Mouse (Mus musculus): ENCODE measurements around the gene Bin2. TPM values are rescaled to one million over a fixed set of nuclear protein-coding genes. Genes with fewer than 3 reads are reported as not detected.

The Bin2 gene
- polyA plus RNA-seq, 1 experiment from 2014 or later = 1.3 TPM

- Histone ChIP-seq H3K9me3 (no peaks in the 10 kb centered on the region), H3K27ac (no peak overlapping the region), H3K36me3 (no peaks in the 10 kb centered on the region), H3K9ac (replicated peaks) (no peak overlapping the region), H3K27me3 (peaks cover 3% of the 10 kb centered on the region; the same call in 1 of the 2 replicates), H3K4me2 (replicated peaks) (no peak overlapping the region), H3K4me3 (replicated peaks) (no peak overlapping the region), H3K4me1 (replicated peaks) (peaks cover 6% of the 10 kb centered on the region; the same call in 1 of the 2 replicates)
- WGBS = 83% methylated on average over 5 of the region's 5 CpGs
- ATAC-seq = no peak
These were observed 31.1 kb upstream of the Bin2 start for GRCm38 (mm10) chr15:100700424-100700823.

- H3K27ac ChIP-seq = no peak overlapping the region
- ATAC-seq = no peak
- WGBS = 79% methylated on average over 6 of the region's 6 CpGs
- H3K4me2 ChIP-seq (replicated peaks) = no peak overlapping the region
- H3K9ac ChIP-seq (replicated peaks) = no peak overlapping the region
- H3K36me3 ChIP-seq = no peaks in the 10 kb centered on the region
- H3K27me3 ChIP-seq = peaks cover 2% of the 10 kb centered on the region; the same call in 1 of the 2 replicates
- no peak overlapping the region for H3K4me3 ChIP-seq (replicated peaks)
- H3K9me3 ChIP-seq = no peaks in the 10 kb centered on the region
- peaks cover 6% of the 10 kb centered on the region; the same call in 1 of the 2 replicates for H3K4me1 ChIP-seq (replicated peaks)
These were observed 30.0 kb upstream of the Bin2 start for GRCm38 (mm10) chr15:100699386-100699785.

GRCm38 (mm10) chr15:100698078-100698477 lies 28.7 kb upstream of the Bin2 start:
- Histone ChIP-seq H3K4me1 (replicated peaks) (no peaks in the 10 kb centered on the region), H3K9me3 (no peaks in the 10 kb centered on the region), H3K4me3 (replicated peaks) (no peak overlapping the region), H3K9ac (replicated peaks) (no peak overlapping the region), H3K27ac (no peak overlapping the region), H3K27me3 (no peaks in the 10 kb centered on the region), H3K4me2 (replicated peaks) (no peak overlapping the region), H3K36me3 (no peaks in the 10 kb centered on the region)
- no peak for ATAC-seq
- WGBS = 89% methylated on average over 10 of the region's 10 CpGs

- Histone ChIP-seq H3K4me3 (replicated peaks) (no peak overlapping the region), H3K36me3 (no peaks in the 10 kb centered on the region), H3K4me1 (replicated peaks) (no peaks in the 10 kb centered on the region), H3K9me3 (peaks cover 9% of the 10 kb centered on the region; the same call in 1 of the 2 replicates), H3K27ac (no peak overlapping the region), H3K27me3 (no peaks in the 10 kb centered on the region), H3K9ac (replicated peaks) (no peak overlapping the region), H3K4me2 (replicated peaks) (no peak overlapping the region)
- ATAC-seq = no peak
- 91% methylated on average over 9 of the region's 9 CpGs for WGBS
These were observed 25.1 kb upstream of the Bin2 start for GRCm38 (mm10) chr15:100694406-100694805.

GRCm38 (mm10) chr15:100691990-100692389 lies 22.6 kb upstream of the Bin2 start:
- Histone ChIP-seq H3K27me3 (no peaks in the 10 kb centered on the region), H3K4me3 (replicated peaks) (no peak overlapping the region), H3K9ac (replicated peaks) (no peak overlapping the region), H3K4me1 (replicated peaks) (no peaks in the 10 kb centered on the region), H3K9me3 (peaks cover 9% of the 10 kb centered on the region; the same call in 1 of the 2 replicates), H3K36me3 (no peaks in the 10 kb centered on the region), H3K4me2 (replicated peaks) (no peak overlapping the region), H3K27ac (no peak overlapping the region)
- no peak for ATAC-seq
- 74% methylated on average over 3 of the region's 3 CpGs for WGBS

GRCm38 (mm10) chr15:100687430-100687971 lies 18.1 kb upstream of the Bin2 start, which contains the start of gene Cela1:
TSS of gene Cela1 (minus strand) at chr15:100687921.
- Histone ChIP-seq H3K4me2 (replicated peaks) (no peak within 1 kb of the TSS), H3K27ac (no peak within 1 kb of the TSS), H3K9ac (replicated peaks) (no peak within 1 kb of the TSS), H3K36me3 (no peaks in the 10 kb centered on the region), H3K4me1 (replicated peaks) (no peaks in the 10 kb centered on the region), H3K9me3 (peaks cover 9% of the 10 kb centered on the region; the same call in 1 of the 2 replicates), H3K4me3 (replicated peaks) (no peak within 1 kb of the TSS), H3K27me3 (no peaks in the 10 kb centered on the region)
- WGBS = 83% methylated on average over 8 of the region's 8 CpGs
- no peak for ATAC-seq

- Histone ChIP-seq H3K9ac (replicated peaks) (no peak overlapping the region), H3K4me1 (replicated peaks) (no peaks in the 10 kb centered on the region), H3K9me3 (peaks cover 9% of the 10 kb centered on the region; the same call in 1 of the 2 replicates), H3K36me3 (no peaks in the 10 kb centered on the region), H3K4me3 (replicated peaks) (no peak overlapping the region), H3K27ac (no peak overlapping the region), H3K4me2 (replicated peaks) (no peak overlapping the region), H3K27me3 (no peaks in the 10 kb centered on the region)
- ATAC-seq = no peak
- 65% methylated on average over 12 of the region's 12 CpGs for WGBS
These were observed 17.6 kb upstream of the Bin2 start for GRCm38 (mm10) chr15:100686989-100687388.

GRCm38 (mm10) chr15:100686434-100686833 lies 17.1 kb upstream of the Bin2 start:
- Histone ChIP-seq H3K9ac (replicated peaks) (no peak overlapping the region), H3K27me3 (no peaks in the 10 kb centered on the region), H3K4me3 (replicated peaks) (no peak overlapping the region), H3K36me3 (no peaks in the 10 kb centered on the region), H3K4me1 (replicated peaks) (no peaks in the 10 kb centered on the region), H3K9me3 (peaks cover 9% of the 10 kb centered on the region; the same call in 1 of the 2 replicates), H3K27ac (no peak overlapping the region), H3K4me2 (replicated peaks) (no peak overlapping the region)
- no peak for ATAC-seq
- 84% methylated on average over 6 of the region's 6 CpGs for WGBS

GRCm38 (mm10) chr15:100685849-100686248 lies 16.5 kb upstream of the Bin2 start:
- H3K4me1 ChIP-seq (replicated peaks) = no peaks in the 10 kb centered on the region
- H3K4me3 ChIP-seq (replicated peaks) = no peak overlapping the region
- H3K36me3 ChIP-seq = no peaks in the 10 kb centered on the region
- no peak overlapping the region for H3K9ac ChIP-seq (replicated peaks)
- no peak for ATAC-seq
- no peak overlapping the region for H3K4me2 ChIP-seq (replicated peaks)
- no peak overlapping the region for H3K27ac ChIP-seq
- peaks cover 9% of the 10 kb centered on the region; the same call in 1 of the 2 replicates for H3K9me3 ChIP-seq
- no peaks in the 10 kb centered on the region for H3K27me3 ChIP-seq
- WGBS = 90% methylated on average over 8 of the region's 8 CpGs

GRCm38 (mm10) chr15:100685255-100685654 lies 15.9 kb upstream of the Bin2 start:
- no peak overlapping the region for H3K4me2 ChIP-seq (replicated peaks)
- no peak overlapping the region for H3K27ac ChIP-seq
- H3K36me3 ChIP-seq = no peaks in the 10 kb centered on the region
- 27% methylated on average over 13 of the region's 13 CpGs for WGBS
- H3K9ac ChIP-seq (replicated peaks) = no peak overlapping the region
- no peaks in the 10 kb centered on the region for H3K27me3 ChIP-seq
- H3K4me3 ChIP-seq (replicated peaks) = no peak overlapping the region
- H3K9me3 ChIP-seq = peaks cover 3% of the 10 kb centered on the region; the same call in 1 of the 2 replicates
- ATAC-seq = no peak
- H3K4me1 ChIP-seq (replicated peaks) = no peaks in the 10 kb centered on the region

GRCm38 (mm10) chr15:100684450-100684849 lies 15.1 kb upstream of the Bin2 start:
- WGBS = 75% methylated on average over 10 of the region's 10 CpGs
- Histone ChIP-seq H3K4me2 (replicated peaks) (no peak overlapping the region), H3K4me1 (replicated peaks) (no peaks in the 10 kb centered on the region), H3K27ac (no peak overlapping the region), H3K4me3 (replicated peaks) (no peak overlapping the region), H3K36me3 (no peaks in the 10 kb centered on the region), H3K9ac (replicated peaks) (no peak overlapping the region), H3K9me3 (no peaks in the 10 kb centered on the region), H3K27me3 (no peaks in the 10 kb centered on the region)
- ATAC-seq = no peak

- H3K9ac ChIP-seq (replicated peaks) = no peak overlapping the region
- no peak overlapping the region for H3K27ac ChIP-seq
- WGBS = 46% methylated on average over 2 of the region's 2 CpGs
- ATAC-seq = 0 out of 2 replicates have a peak, but pooled peaks have one; percentile 48
- no peak overlapping the region for H3K4me3 ChIP-seq (replicated peaks)
- H3K4me1 ChIP-seq (replicated peaks) = no peaks in the 10 kb centered on the region
- H3K9me3 ChIP-seq = no peaks in the 10 kb centered on the region
- H3K27me3 ChIP-seq = no peaks in the 10 kb centered on the region
- no peaks in the 10 kb centered on the region for H3K36me3 ChIP-seq
- H3K4me2 ChIP-seq (replicated peaks) = no peak overlapping the region
These were observed 13.7 kb upstream of the Bin2 start for GRCm38 (mm10) chr15:100683041-100683440.

GRCm38 (mm10) chr15:100681770-100682169 lies 12.4 kb upstream of the Bin2 start:
- ATAC-seq = no peak
- no peaks in the 10 kb centered on the region for H3K36me3 ChIP-seq
- 30% methylated on average over 7 of the region's 7 CpGs for WGBS

More at GRCm38 (mm10) chr15:100681770-100682169, 12.4 kb upstream of the Bin2 start:
- Histone ChIP-seq H3K27me3 (no peaks in the 10 kb centered on the region), H3K27ac (no peak overlapping the region), H3K4me2 (replicated peaks) (no peak overlapping the region), H3K4me3 (replicated peaks) (no peak overlapping the region), H3K9me3 (no peaks in the 10 kb centered on the region), H3K9ac (replicated peaks) (no peak overlapping the region), H3K4me1 (replicated peaks) (no peaks in the 10 kb centered on the region)

Data from midbrain, embryonic 13.5 days (tissue).